Mouse (Mus musculus): ENCODE results near the gene Adprm. TPM values are rescaled to one million over a fixed set of nuclear protein-coding genes. Genes with fewer than 3 reads are reported as not detected.

Adprm gene
- polyA plus RNA-seq, 1 experiment from 2014 or later: 35.3 TPM

DNA sequence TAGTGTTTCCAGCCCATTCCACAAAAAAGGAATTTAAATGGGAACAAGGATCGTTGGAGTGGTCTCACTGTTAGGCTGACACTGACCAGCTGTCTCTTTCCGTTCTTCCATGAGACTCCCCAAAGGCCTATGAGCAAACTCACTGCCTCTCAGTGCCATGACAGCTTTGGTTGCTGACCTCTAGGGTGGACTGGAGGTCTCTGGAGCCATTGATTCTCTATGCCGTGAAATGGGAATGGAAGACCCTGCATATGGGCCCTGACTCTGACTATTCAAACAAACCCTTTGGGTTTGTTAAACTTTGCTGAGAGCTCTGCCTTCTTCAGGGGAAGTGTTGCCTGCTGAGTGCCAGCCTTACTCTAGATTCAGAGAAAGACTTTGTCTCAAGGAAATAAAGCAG, 15.3 kb upstream of the Adprm start:
- Histone ChIP-seq H3K27me3 (ENCODE audit: control insufficient read depth, insufficient read depth, low read length) (no peaks in the 10 kb centered on the region), H3K9ac (ENCODE audit: low read length) (no peak overlapping the region), H3K27ac (replicated peaks; ENCODE audit: low read depth, low read length) (no peak overlapping the region), H3K4me1 (ENCODE audit: control insufficient read depth, insufficient read depth, low read length) (no peaks in the 10 kb centered on the region), H3K9me3 (ENCODE audit: control insufficient read depth, low read length) (no peaks in the 10 kb centered on the region), H3K4me2 (ENCODE audit: low read depth, severe bottlenecking) (no peak overlapping the region), H3K4me3 (ENCODE audit: low read depth, low read length) (no peak overlapping the region), H3K36me3 (ENCODE audit: control insufficient read depth, insufficient read depth, low read length) (peaks cover 19% of the 10 kb centered on the region)
- DNase-seq (ENCODE audit: low spot score) (no peak), ATAC-seq (ENCODE audit: insufficient number of reproducible peaks, low FRiP score, low TSS enrichment, low read depth) (no peak)
- 89% methylated on average over 3 of the region's 3 CpGs for WGBS

DNA sequence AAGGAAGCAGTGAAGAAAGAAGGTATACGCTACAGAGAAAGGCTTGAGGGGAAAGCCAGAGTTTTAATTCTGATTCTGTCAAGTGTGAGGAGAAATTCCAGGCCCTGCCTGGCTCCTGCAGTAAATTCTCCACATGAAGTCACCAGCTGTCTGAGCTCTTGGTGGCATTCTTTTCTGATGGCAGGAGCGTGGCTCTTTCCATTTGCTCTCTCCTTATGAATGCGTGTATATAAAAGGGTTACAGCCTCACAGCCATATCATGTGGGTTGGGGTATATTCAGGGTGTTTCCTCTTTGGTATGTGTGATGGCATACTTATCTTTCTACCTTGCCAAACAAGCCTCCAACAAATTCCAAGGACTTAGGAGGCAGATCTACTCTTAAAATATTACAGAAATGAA, 10.3 kb upstream of the Adprm start:
- WGBS: 86% methylated on average over 3 of the region's 3 CpGs
- Histone ChIP-seq H3K27ac (replicated peaks; ENCODE audit: low read depth, low read length) (no peak overlapping the region), H3K4me1 (ENCODE audit: control insufficient read depth, insufficient read depth, low read length) (no peaks in the 10 kb centered on the region), H3K9ac (ENCODE audit: low read length) (no peak overlapping the region), H3K36me3 (ENCODE audit: control insufficient read depth, insufficient read depth, low read length) (peaks cover 20% of the 10 kb centered on the region), H3K9me3 (ENCODE audit: control insufficient read depth, low read length) (no peaks in the 10 kb centered on the region), H3K27me3 (ENCODE audit: control insufficient read depth, insufficient read depth, low read length) (no peaks in the 10 kb centered on the region), H3K4me2 (ENCODE audit: low read depth, severe bottlenecking) (no peak overlapping the region), H3K4me3 (ENCODE audit: low read depth, low read length) (no peak overlapping the region)
- ATAC-seq (ENCODE audit: insufficient number of reproducible peaks, low FRiP score, low TSS enrichment, low read depth) (no peak), DNase-seq (ENCODE audit: low spot score) (no peak)

DNA sequence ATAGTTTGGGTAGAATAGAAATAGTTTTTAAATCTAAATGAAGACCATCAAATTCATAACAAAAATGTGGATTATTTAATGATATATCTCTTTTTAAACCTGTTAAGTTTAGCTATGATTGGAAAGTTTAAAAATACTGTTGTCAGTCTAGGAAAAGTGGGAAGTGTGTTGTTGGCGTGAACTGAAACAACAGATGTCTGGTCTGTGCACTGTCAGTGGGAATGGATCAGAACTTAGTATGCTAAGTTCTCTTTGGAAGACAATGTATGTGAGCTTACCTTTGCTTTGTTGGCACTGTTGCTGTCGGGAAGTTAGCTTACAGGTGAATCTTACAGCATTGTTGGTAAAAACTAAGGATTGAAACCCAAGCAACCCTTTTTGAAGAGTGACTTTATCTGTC, 8.9 kb upstream of the Adprm start:
- Histone ChIP-seq H3K9ac (ENCODE audit: low read length) (no peak overlapping the region), H3K4me2 (ENCODE audit: low read depth, severe bottlenecking) (no peak overlapping the region), H3K4me3 (ENCODE audit: low read depth, low read length) (no peak overlapping the region), H3K27ac (replicated peaks; ENCODE audit: low read depth, low read length) (no peak overlapping the region), H3K27me3 (ENCODE audit: control insufficient read depth, insufficient read depth, low read length) (no peaks in the 10 kb centered on the region), H3K36me3 (ENCODE audit: control insufficient read depth, insufficient read depth, low read length) (peaks cover 16% of the 10 kb centered on the region), H3K4me1 (ENCODE audit: control insufficient read depth, insufficient read depth, low read length) (no peaks in the 10 kb centered on the region), H3K9me3 (ENCODE audit: control insufficient read depth, low read length) (no peaks in the 10 kb centered on the region)
- DNase-seq (ENCODE audit: low spot score) (no peak), ATAC-seq (ENCODE audit: insufficient number of reproducible peaks, low FRiP score, low TSS enrichment, low read depth) (no peak)
- 98% methylated on average over 2 of the region's 2 CpGs for WGBS

DNA sequence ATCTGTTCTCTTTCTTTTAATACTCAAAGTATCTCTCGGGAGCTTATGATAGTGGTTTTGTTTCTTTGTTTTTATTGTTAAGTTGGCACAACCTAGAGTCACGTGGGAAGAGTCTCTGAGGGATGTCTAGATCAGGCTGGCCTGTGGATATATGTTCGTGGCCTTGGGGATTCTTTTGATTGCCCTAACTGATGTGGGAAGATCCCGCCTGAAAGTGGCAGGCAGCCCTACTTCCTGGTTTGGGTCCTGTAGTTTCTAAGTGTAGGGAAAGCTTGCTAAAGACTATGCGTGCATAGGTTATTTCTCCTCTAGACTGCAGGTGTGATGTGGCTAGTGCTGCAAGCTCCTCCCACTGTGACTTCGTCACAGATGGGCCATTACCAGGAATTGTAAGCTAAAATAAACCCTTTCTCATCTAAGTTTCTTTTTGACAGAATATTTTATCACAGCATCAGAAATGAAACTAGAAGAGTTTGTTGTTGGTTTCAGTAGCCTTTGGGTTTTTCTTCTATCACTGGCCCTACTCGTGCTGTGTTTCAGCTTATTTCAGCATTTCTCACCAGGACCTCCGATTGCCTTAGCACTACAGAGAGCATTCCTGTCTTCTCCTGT, 2.5 kb upstream of the Adprm start:
- ATAC-seq (ENCODE audit: insufficient number of reproducible peaks, low FRiP score, low TSS enrichment, low read depth) (no peak), DNase-seq (ENCODE audit: low spot score) (no peak)
- H3K27me3 ChIP-seq (ENCODE audit: control insufficient read depth, insufficient read depth, low read length): no peaks in the 10 kb centered on the region
- no peaks in the 10 kb centered on the region for H3K9me3 ChIP-seq (ENCODE audit: control insufficient read depth, low read length)
- no peak overlapping the region for H3K4me2 ChIP-seq (ENCODE audit: low read depth, severe bottlenecking)
- no peak overlapping the region for H3K9ac ChIP-seq (ENCODE audit: low read length)
- H3K36me3 ChIP-seq (ENCODE audit: control insufficient read depth, insufficient read depth, low read length): peaks cover 2% of the 10 kb centered on the region
- H3K4me1 ChIP-seq (ENCODE audit: control insufficient read depth, insufficient read depth, low read length): peaks cover 5% of the 10 kb centered on the region
- no peak overlapping the region for H3K4me3 ChIP-seq (ENCODE audit: low read depth, low read length)
- no peak overlapping the region for H3K27ac ChIP-seq (replicated peaks; ENCODE audit: low read depth, low read length)
- 88% methylated on average over 8 of the region's 8 CpGs for WGBS

DNA sequence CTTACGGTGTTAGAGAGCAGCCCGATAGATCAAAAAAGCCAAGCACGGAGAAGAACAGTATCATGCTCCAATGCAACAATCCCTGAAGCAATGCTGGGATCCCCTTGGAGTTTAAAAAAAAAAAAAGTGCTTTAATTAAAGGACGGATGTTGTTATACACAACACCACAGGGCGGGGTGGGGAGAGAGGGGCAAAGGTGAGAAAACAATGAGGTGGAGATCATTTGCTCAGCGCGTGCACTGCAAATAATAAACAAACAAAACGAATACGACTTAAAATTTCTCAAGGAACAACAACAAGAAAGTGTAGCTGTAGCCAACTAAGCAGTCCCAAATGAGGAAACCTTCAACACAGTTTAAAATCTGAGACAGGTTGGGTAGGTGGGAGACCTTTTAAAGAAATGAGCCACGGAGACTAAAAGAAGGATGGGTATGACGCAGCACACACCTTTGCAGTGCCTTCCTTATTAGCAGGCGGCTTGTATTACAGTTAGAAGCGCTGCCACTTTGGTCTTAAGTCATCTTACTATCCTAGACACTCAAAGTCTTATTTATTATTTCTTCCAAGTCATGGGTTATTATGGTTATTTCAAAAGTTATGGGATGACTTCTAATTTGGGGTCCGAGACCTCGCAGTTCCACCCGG, 596 bp downstream of the Adprm start:
- Histone ChIP-seq H3K4me1 (ENCODE audit: control insufficient read depth, insufficient read depth, low read length) (peaks cover 5% of the 10 kb centered on the region), H3K9me3 (ENCODE audit: control insufficient read depth, low read length) (no peaks in the 10 kb centered on the region), H3K27ac (replicated peaks; ENCODE audit: low read depth, low read length) (no peak overlapping the region; the same call in 1 of the 2 replicates), H3K4me2 (ENCODE audit: low read depth, severe bottlenecking) (peak overlapping the region; percentile 67), H3K4me3 (ENCODE audit: low read depth, low read length) (peak overlapping the region; percentile 99), H3K36me3 (ENCODE audit: control insufficient read depth, insufficient read depth, low read length) (no peaks in the 10 kb centered on the region), H3K9ac (ENCODE audit: low read length) (peak overlapping the region; percentile 85), H3K27me3 (ENCODE audit: control insufficient read depth, insufficient read depth, low read length) (no peaks in the 10 kb centered on the region)
- DNase-seq (ENCODE audit: low spot score) (peak; percentile 22), ATAC-seq (ENCODE audit: insufficient number of reproducible peaks, low FRiP score, low TSS enrichment, low read depth) (no peak)
- 10% methylated on average over 16 of the region's 16 CpGs for WGBS

DNA sequence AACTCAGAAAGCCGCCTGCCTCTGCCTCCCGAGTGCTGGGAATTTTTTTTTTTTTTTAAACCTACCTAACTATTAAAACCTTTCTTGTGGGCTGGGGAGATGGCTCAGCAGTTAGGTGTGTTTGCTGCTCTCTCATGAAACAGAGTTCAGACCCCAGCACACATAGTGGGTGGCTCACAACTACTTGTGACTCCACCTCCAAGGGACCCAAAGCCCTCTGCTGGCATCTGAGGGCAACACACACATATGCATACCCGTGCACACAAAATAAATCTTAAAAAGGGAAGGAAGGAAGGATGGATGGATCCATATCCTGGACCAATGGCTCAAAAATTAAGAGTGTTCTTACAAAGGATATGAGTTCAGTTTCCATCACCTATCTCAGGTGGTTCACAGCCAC, 3.1 kb downstream of the Adprm start:
- Histone ChIP-seq H3K27me3 (ENCODE audit: control insufficient read depth, insufficient read depth, low read length) (no peaks in the 10 kb centered on the region), H3K4me2 (ENCODE audit: low read depth, severe bottlenecking) (no peak overlapping the region), H3K9ac (ENCODE audit: low read length) (no peak overlapping the region), H3K36me3 (ENCODE audit: control insufficient read depth, insufficient read depth, low read length) (no peaks in the 10 kb centered on the region), H3K4me3 (ENCODE audit: low read depth, low read length) (no peak overlapping the region), H3K27ac (replicated peaks; ENCODE audit: low read depth, low read length) (no peak overlapping the region), H3K4me1 (ENCODE audit: control insufficient read depth, insufficient read depth, low read length) (peaks cover 5% of the 10 kb centered on the region), H3K9me3 (ENCODE audit: control insufficient read depth, low read length) (no peaks in the 10 kb centered on the region)
- no peak for DNase-seq (ENCODE audit: low spot score)
- WGBS: 79% methylated on average over 3 of the region's 3 CpGs
- ATAC-seq (ENCODE audit: insufficient number of reproducible peaks, low FRiP score, low TSS enrichment, low read depth): no peak

DNA sequence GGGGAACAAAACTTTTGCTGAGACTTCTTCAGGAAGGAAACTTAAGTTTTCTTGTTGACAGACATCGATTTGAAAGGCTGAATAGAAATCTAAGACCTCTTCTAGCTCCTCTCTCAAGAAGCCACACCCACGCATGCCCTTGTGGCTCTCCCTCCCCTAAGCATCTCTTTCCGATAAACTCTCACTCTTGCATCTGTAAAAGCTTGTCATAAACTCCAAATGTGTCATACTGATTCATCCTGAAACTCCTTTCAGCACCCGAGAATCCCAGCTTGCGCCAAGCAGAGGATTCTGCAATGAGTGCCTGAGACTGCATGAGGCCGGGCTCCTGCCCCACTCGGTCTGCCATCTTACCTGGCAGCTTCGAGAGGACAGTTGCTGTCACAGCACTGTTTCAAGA, 3.9 kb downstream of the Adprm start:
- 92% methylated on average over 8 of the region's 8 CpGs for WGBS
- Histone ChIP-seq H3K4me3 (ENCODE audit: low read depth, low read length) (no peak overlapping the region), H3K9ac (ENCODE audit: low read length) (no peak overlapping the region), H3K4me2 (ENCODE audit: low read depth, severe bottlenecking) (no peak overlapping the region), H3K27ac (replicated peaks; ENCODE audit: low read depth, low read length) (no peak overlapping the region), H3K4me1 (ENCODE audit: control insufficient read depth, insufficient read depth, low read length) (peaks cover 3% of the 10 kb centered on the region), H3K36me3 (ENCODE audit: control insufficient read depth, insufficient read depth, low read length) (no peaks in the 10 kb centered on the region), H3K9me3 (ENCODE audit: control insufficient read depth, low read length) (no peaks in the 10 kb centered on the region), H3K27me3 (ENCODE audit: control insufficient read depth, insufficient read depth, low read length) (no peaks in the 10 kb centered on the region)
- ATAC-seq (ENCODE audit: insufficient number of reproducible peaks, low FRiP score, low TSS enrichment, low read depth) (no peak), DNase-seq (ENCODE audit: low spot score) (no peak)

DNA sequence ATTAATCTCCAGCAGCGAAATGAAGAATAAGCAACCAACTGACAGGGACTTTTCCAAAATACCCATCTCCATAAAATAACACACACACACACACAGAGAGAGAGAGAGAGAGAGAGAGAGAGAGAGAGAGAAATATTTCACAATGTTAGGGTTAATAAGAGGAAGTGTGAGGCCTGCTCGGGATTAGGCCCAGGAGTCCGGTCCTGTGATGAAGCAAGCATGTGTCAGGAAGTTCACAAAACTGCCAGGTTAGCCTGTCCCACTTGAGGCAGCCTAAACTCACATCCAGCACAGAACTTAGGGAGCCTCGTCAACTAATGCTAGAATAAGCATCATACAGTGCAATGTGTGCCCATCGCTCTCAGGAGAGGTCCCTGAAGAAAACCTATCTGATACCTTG, 5.2 kb downstream of the Adprm start:
- Histone ChIP-seq H3K9me3 (ENCODE audit: control insufficient read depth, low read length) (no peaks in the 10 kb centered on the region), H3K9ac (ENCODE audit: low read length) (no peak overlapping the region), H3K36me3 (ENCODE audit: control insufficient read depth, insufficient read depth, low read length) (no peaks in the 10 kb centered on the region), H3K4me1 (ENCODE audit: control insufficient read depth, insufficient read depth, low read length) (no peaks in the 10 kb centered on the region), H3K27me3 (ENCODE audit: control insufficient read depth, insufficient read depth, low read length) (no peaks in the 10 kb centered on the region), H3K4me3 (ENCODE audit: low read depth, low read length) (no peak overlapping the region), H3K27ac (replicated peaks; ENCODE audit: low read depth, low read length) (no peak overlapping the region), H3K4me2 (ENCODE audit: low read depth, severe bottlenecking) (no peak overlapping the region)
- 89% methylated on average over 5 of the region's 5 CpGs for WGBS
- DNase-seq (ENCODE audit: low spot score) (no peak), ATAC-seq (ENCODE audit: insufficient number of reproducible peaks, low FRiP score, low TSS enrichment, low read depth) (no peak)

DNA sequence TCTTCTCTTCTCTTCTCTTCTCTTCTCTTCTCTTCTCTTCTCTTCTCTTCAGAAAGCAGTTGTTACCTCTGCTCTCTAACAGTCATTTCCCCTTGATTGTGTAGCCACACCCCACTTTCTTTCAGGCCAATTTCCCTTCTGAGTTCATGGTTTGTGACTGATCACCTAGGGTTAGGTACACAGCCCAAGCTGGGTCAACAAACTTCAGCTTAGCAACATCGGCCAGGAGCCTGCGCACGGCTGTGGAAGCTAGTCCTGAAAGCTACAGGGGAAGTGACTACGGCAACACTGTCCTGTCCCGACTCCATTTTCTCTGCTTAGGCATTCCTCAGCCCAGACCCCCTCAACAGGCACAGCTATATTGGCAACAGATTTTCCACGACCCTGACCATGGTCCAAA, 7.4 kb downstream of the Adprm start:
- Histone ChIP-seq H3K4me1 (ENCODE audit: control insufficient read depth, insufficient read depth, low read length) (no peaks in the 10 kb centered on the region), H3K9ac (ENCODE audit: low read length) (no peak overlapping the region), H3K27ac (replicated peaks; ENCODE audit: low read depth, low read length) (no peak overlapping the region), H3K36me3 (ENCODE audit: control insufficient read depth, insufficient read depth, low read length) (peaks cover 7% of the 10 kb centered on the region; the same call in 1 of the 2 replicates), H3K4me2 (ENCODE audit: low read depth, severe bottlenecking) (no peak overlapping the region), H3K27me3 (ENCODE audit: control insufficient read depth, insufficient read depth, low read length) (no peaks in the 10 kb centered on the region), H3K4me3 (ENCODE audit: low read depth, low read length) (no peak overlapping the region), H3K9me3 (ENCODE audit: control insufficient read depth, low read length) (no peaks in the 10 kb centered on the region)
- ATAC-seq (ENCODE audit: insufficient number of reproducible peaks, low FRiP score, low TSS enrichment, low read depth): no peak
- DNase-seq (ENCODE audit: low spot score): no peak
- WGBS: 94% methylated on average over 6 of the region's 6 CpGs

All from limb, embryonic 11.5 days (tissue).